Mouse (Mus musculus) heart, embryonic 16.5 days (tissue): Measurements from ENCODE around the gene Pea15a. TPM values are rescaled to one million over a fixed set of nuclear protein-coding genes. Genes with fewer than 3 reads are reported as not detected.
A peak's percentile ranks its signal among the peaks of the same experiment; 100 is the strongest.

ENCODE experiments used
- ATAC-seq: fragments of 200-750 bp; cut with Nextera tagmentation; replicated peaks from 2 replicates; pipeline ENCODE4 v1.8.0; 2017; ENCODE audit warnings: moderate number of reproducible peaks; ENCODE audit not compliant: insufficient read depth, low FRiP score; ENCODE audit errors: extremely low read depth
- H3K27ac ChIP-seq: fragments of 300-500 bp; sonication (generic); 2 replicates; pipeline ENCODE4 v1.5.1; 2014; ENCODE audit warnings: mild to moderate bottlenecking, low read length, control low read depth, moderate library complexity
- H3K27me3 ChIP-seq: fragments of 300-500 bp; sonication (generic); 2 replicates; pipeline ENCODE4 v1.6.1; 2014; ENCODE audit warnings: low read length, mixed read lengths; ENCODE audit not compliant: control insufficient read depth, insufficient read depth
- H3K36me3 ChIP-seq: fragments of 300-500 bp; sonication (generic); 2 replicates; pipeline ENCODE4 v1.6.1; 2014; ENCODE audit not compliant: control insufficient read depth, insufficient read depth
- H3K4me1 ChIP-seq: fragments of 300-500 bp; sonication (generic); 2 replicates; pipeline ENCODE4 v1.6.1; 2014; ENCODE audit warnings: low read length, mixed read lengths; ENCODE audit not compliant: control insufficient read depth, insufficient read depth
- H3K4me2 ChIP-seq: fragments of 300-500 bp; sonication (generic); 2 replicates; pipeline ENCODE4 v1.6.1; 2014; ENCODE audit warnings: low read depth, mild to moderate bottlenecking, control low read depth, low read length
- H3K4me3 ChIP-seq: fragments of 300-500 bp; sonication (generic); 2 replicates; pipeline ENCODE4 v1.5.1; 2014; ENCODE audit warnings: mild to moderate bottlenecking, control low read depth, low read length
- H3K9ac ChIP-seq: fragments of 300-500 bp; sonication (generic); 2 replicates; pipeline ENCODE4 v1.6.1; 2014; ENCODE audit warnings: low read length, control low read depth
- H3K9me3 ChIP-seq: fragments of 300-500 bp; sonication (generic); replicated peaks from 2 replicates; pipeline ENCODE4 v1.6.1; 2016; ENCODE audit warnings: low read length; ENCODE audit not compliant: control insufficient read depth
- WGBS: fragments of 180-500 bp; shearing (Covaris S2); extraction: QIAGEN DNeasy Blood & Tissue Kit; methylation state at CpG from one replicate; pipeline ENCODE4 v1.1.7; 2014; 5-methylcytosine and 5-hydroxymethylcytosine counted together
- polyA plus RNA-seq: library from polyadenylated mRNA; unstranded; fragments of >200 nt; fragmentation: Nextera tagmentation; extraction: Ambion mirVana; gene quantifications from 2 replicates; pipeline ENCODE4 v1.2.1, GENCODE M21; 2015

Gene Pea15a
- polyA plus RNA-seq, 1 experiment from 2014 or later, result 181 TPM

DNA sequence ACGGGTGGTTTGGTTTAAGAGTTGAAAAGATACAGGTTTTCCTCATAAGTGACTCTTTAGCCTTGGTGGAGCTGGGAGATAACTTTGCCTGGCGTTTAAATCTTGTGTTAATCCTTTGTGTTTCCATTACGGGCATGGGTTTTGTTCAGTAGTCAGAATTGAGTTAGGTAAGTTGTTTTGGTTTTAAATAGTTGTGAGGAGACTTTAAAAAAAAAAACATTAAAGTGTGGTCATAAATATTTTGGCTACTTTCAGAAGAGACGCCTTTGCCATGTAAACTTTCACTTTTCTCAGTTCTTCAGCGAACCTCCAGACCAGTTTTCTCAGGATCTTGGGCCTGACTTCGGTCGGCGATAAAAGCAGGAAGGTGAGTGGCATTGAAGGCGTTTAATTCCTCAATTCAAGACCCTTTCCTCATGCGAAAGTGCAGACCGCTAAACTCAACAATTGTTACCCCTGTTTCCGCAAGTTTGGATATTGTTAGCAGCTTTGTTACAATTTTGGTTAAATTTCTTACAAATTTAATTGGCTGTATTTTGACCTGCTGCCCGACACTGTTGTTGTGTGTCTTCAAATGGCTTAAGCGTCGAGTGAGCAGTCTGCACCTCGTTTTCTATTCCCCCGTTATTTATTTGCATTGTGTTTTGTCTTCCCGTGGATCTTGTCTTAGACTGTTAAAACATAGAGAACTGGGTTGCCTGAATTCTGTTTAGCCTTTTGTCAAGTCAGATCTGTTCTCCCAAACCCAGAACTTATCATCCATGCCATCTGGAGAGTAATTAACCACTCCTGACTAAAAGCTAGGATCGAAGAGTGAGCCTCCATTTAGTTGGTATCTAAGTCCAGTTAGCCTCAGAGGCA is 57.4 kb downstream of the Pea15a start:
- no peak for ATAC-seq
- peak overlapping the region; percentile 97 for H3K27ac ChIP-seq
- 10% methylated on average over 19 of the region's 19 CpGs for WGBS
- peak overlapping the region; percentile 76 for H3K4me3 ChIP-seq
- H3K9ac ChIP-seq, result peak overlapping the region; percentile 100
- no peaks in the 10 kb centered on the region for H3K27me3 ChIP-seq
- peaks cover 14% of the 10 kb centered on the region for H3K4me1 ChIP-seq
- H3K4me2 ChIP-seq, result peak overlapping the region; percentile 88
- peaks cover 26% of the 10 kb centered on the region for H3K36me3 ChIP-seq
- H3K9me3 ChIP-seq, result no peaks in the 10 kb centered on the region

DNA sequence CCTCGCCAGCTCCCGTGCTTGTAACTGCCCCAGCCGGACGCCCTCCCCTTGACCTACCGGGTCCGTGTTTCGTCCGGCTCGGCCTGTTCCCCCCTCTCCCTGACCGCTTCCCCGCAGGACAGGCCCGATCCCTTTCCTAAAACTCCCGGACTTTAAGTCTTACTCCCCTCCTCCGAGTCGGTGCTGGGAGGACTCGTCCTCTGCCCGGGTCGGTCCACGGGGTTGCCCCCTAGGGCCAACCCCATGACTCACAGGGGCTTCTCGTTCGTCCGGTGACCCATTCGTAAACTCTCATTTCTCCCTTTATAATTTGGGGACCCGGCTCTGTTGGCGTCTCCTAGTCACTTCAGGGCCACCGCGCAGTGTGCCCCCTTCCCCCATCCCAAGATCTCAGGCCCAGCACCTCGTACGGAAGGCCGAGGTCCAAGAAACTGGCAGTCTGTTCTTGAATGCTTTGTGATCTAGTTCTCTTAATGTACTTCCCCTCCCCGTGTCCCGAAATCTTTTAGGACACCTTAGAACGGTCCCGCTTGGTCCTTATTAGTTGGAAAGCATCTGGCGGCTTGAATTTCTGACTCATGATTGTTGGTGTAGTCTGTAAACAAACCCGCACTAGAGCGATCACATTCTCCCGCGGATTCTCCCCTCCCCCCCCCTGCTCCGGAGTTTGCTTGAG is 58.2 kb downstream of the Pea15a start:
- peak overlapping the region; percentile 100 for H3K9ac ChIP-seq
- peak overlapping the region; percentile 88 for H3K4me2 ChIP-seq
- no peaks in the 10 kb centered on the region for H3K9me3 ChIP-seq
- peak; percentile 46 for ATAC-seq
- under 1% methylated on average over 39 of the region's 40 CpGs for WGBS
- H3K36me3 ChIP-seq, result peaks cover 26% of the 10 kb centered on the region
- peak overlapping the region; percentile 97 for H3K27ac ChIP-seq
- no peaks in the 10 kb centered on the region for H3K27me3 ChIP-seq
- H3K4me3 ChIP-seq, result peak overlapping the region; percentile 76
- H3K4me1 ChIP-seq, result peaks cover 14% of the 10 kb centered on the region

DNA sequence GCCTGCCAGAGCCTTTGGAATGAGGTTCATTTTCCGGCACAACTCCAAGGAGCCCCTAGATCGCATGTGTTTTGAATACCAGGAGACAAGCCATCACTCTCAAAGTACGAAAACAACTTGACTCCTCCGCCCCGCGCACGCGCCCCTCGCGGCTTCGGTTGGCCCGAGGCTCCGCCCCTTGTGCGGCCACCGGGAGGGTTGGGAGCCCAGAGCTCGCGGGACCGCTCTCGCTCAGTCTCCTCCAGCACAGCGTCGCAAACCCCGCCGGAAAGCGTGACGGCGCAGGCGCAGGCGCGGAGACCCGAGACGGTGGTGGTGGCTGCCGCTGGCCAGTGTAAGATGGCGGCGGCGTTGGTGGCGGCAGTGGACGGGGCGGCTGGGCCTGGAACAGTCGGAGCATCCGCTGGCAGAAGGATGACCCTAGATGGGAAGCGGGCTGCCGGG is 58.7 kb downstream of the Pea15a start, which contains the start of gene Dcaf8:
TSS of gene Dcaf8 (plus strand) at position 250 of the 444 bp plus-strand sequence.
- peak; percentile 99 for ATAC-seq
- Histone ChIP-seq H3K9me3 (no peaks in the 10 kb centered on the region), H3K4me3 (peak within 1 kb of the TSS; percentile 76), H3K27me3 (no peaks in the 10 kb centered on the region), H3K9ac (peak within 1 kb of the TSS; percentile 100), H3K4me1 (peaks cover 14% of the 10 kb centered on the region), H3K4me2 (peak within 1 kb of the TSS; percentile 88), H3K36me3 (peaks cover 20% of the 10 kb centered on the region), H3K27ac (peak within 1 kb of the TSS; percentile 97)
- WGBS, result under 1% methylated on average over 41 of the region's 42 CpGs

Other genes starting within 250 kb of the Pea15a start
- gene Vangl2, start 178.4 kb downstream of the Pea15a start, polyA plus RNA-seq, result 7.3 and 7.5 TPM in 2 replicates
- not detected in 2 replicates for gene Nhlh1, start 149.2 kb downstream of the Pea15a start, polyA plus RNA-seq
- gene Copa, start 124.3 kb downstream of the Pea15a start, polyA plus RNA-seq, result 170 and 179 TPM in 2 replicates
- gene Ncstn, start 124.0 kb downstream of the Pea15a start, polyA plus RNA-seq, result 106 and 109 TPM in 2 replicates
- gene Pex19, start 80.0 kb downstream of the Pea15a start, polyA plus RNA-seq, result 130 and 135 TPM in 2 replicates
- 117 and 129 TPM in 2 replicates for gene Dcaf8, start 58.7 kb downstream of the Pea15a start, polyA plus RNA-seq
- gene Casq1, start 13.1 kb upstream of the Pea15a start, polyA plus RNA-seq, result 106 and 108 TPM in 2 replicates
- gene Atp1a4, start 51.6 kb upstream of the Pea15a start, polyA plus RNA-seq, result 0.16 and 0.17 TPM in 2 replicates
- gene Igsf8, start 54.8 kb upstream of the Pea15a start, polyA plus RNA-seq, result 25.3 and 30.6 TPM in 2 replicates
- 18.7 and 20.7 TPM in 2 replicates for gene Atp1a2, start 91.3 kb upstream of the Pea15a start, polyA plus RNA-seq
- not detected in 2 replicates for gene Kcnj9, start 122.5 kb upstream of the Pea15a start, polyA plus RNA-seq
- 0.04 and 0.05 TPM in 2 replicates for gene Kcnj10, start 134.4 kb upstream of the Pea15a start, polyA plus RNA-seq
- gene Pigm, start 169.7 kb upstream of the Pea15a start, polyA plus RNA-seq, result 3.5 and 3.7 TPM in 2 replicates